23 mouse cellular contexts compared by ENCODE assay signal in genomic region chr7:134693325-134693724, GRCm38 (mm10). TPM values are rescaled to one million over a fixed set of nuclear protein-coding genes. Genes with fewer than 3 reads are reported as not detected.
DNase-seq lines count a peak whose midpoint lies in the region; ATAC-seq and TF ChIP-seq lines count a peak whose summit lies in the region.
"Had no signal": no experiment of that assay in that cellular context is flagged by ENCODE, and none has a peak within 500 bp of the region (broad histone marks: within the 10 kb centered on the region; RNA-seq: fewer than 3 reads in every experiment).

No protein-coding gene starts in this region.

- H3K27ac ChIP-seq in kidney, adult 2 months (ENCODE audit: insufficient read depth, low read depth, low read length), result peak overlapping the region; percentile 26; the same call in 1 of the 2 replicates
- peak overlapping the region; percentile 7; the same call in 1 of the 2 replicates for H3K27ac ChIP-seq in layer of hippocampus, adult 2 months
- no peak overlapping the region for H3K27ac ChIP-seq in cerebellum, adult 2 months (ENCODE audit: insufficient read depth, low read length)
- H3K27ac ChIP-seq in gastrocnemius, adult 2 months, result no peak overlapping the region
- H3K27ac ChIP-seq: embryonic facial prominence, embryonic 15.5 days; forebrain, embryonic 10.5 days; heart, adult 2 months; heart, embryonic 15.5 days; hindbrain, embryonic 10.5 days; hindbrain, embryonic 14.5 days had no signal

- no peaks in the 10 kb centered on the region for H3K36me3 ChIP-seq in kidney, adult 2 months (ENCODE audit: control insufficient read depth, insufficient read depth, low read length)
- H3K36me3 ChIP-seq: embryonic facial prominence, embryonic 15.5 days; forebrain, embryonic 10.5 days; heart, embryonic 15.5 days; hindbrain, embryonic 10.5 days had no signal

- intact Hi-C loops in gastrocnemius, adult 2 months (cut with DNase I), result no loop called here

- TF ChIP-seq CTCF in kidney, adult 2 months (conservative IDR thresholded peaks at IDR 0.05; ENCODE audit: insufficient read depth, insufficient read length, low read depth, low read length), result no peak
- no peak for TF ChIP-seq CTCF in layer of hippocampus, adult 2 months (conservative IDR thresholded peaks at IDR 0.05)
- TF ChIP-seq CTCF in cerebellum, adult 2 months (IDR thresholded peaks at IDR 0.05; ENCODE audit: borderline replicate concordance, insufficient read depth, low read depth, low read length), result no peak
- TF ChIP-seq CTCF in gastrocnemius, adult 2 months (IDR thresholded peaks at IDR 0.05), result no peak

- H3K27me3 ChIP-seq in kidney, adult 2 months (replicated peaks; ENCODE audit: control insufficient read depth, insufficient read depth, low read length), result no peaks in the 10 kb centered on the region
- H3K27me3 ChIP-seq in cerebellum, adult 2 months (ENCODE audit: control insufficient read depth, insufficient read depth, low read length), result no peaks in the 10 kb centered on the region
- H3K27me3 ChIP-seq: embryonic facial prominence, embryonic 15.5 days; heart, embryonic 15.5 days had no signal

- peak; percentile 6 for ATAC-seq in granulocyte monocyte progenitor cell, adult 5-6 weeks (replicated peaks; ENCODE audit: poor library complexity, severe bottlenecking)
- ATAC-seq: forebrain, embryonic 14.5 days had no signal

- H3K4me1 ChIP-seq in kidney, adult 2 months (ENCODE audit: control insufficient read depth, insufficient read depth, low read length), result peaks cover 23% of the 10 kb centered on the region
- H3K4me1 ChIP-seq in cerebellum, adult 2 months (ENCODE audit: control insufficient read depth, insufficient read depth, low read length), result no peaks in the 10 kb centered on the region; the same call in 1 of the 2 replicates

- no peak for TF ChIP-seq POLR2A in kidney, adult 2 months (IDR thresholded peaks at IDR 0.05; ENCODE audit: low read depth, low read length)
- TF ChIP-seq POLR2A in cerebellum, adult 2 months (IDR thresholded peaks at IDR 0.05; ENCODE audit: borderline replicate concordance, insufficient read depth, low read length), result no peak

- WGBS in kidney, adult 2 months, result 86% methylated on average over 1 of the region's 1 CpGs
- 66% methylated on average over 1 of the region's 1 CpGs for WGBS in cerebellum, adult 2 months

- no peak overlapping the region for H3K4me3 ChIP-seq in kidney, adult 2 months (ENCODE audit: insufficient read depth, low read depth, low read length)
- no peak overlapping the region for H3K4me3 ChIP-seq in layer of hippocampus, adult 2 months
- H3K4me3 ChIP-seq in cerebellum, adult 2 months (replicated peaks; ENCODE audit: insufficient read depth, low read depth, low read length), result no peak overlapping the region
- no peak overlapping the region for H3K4me3 ChIP-seq in gastrocnemius, adult 2 months
- H3K4me3 ChIP-seq: embryonic facial prominence, embryonic 15.5 days; erythroblast, embryonic 14.5 days; forebrain, embryonic 10.5 days; heart, adult 2 months; heart, embryonic 15.5 days; hindbrain, embryonic 10.5 days had no signal

- DNase-seq in kidney, adult 2 months, result no peak
- no peak for DNase-seq in kidney, postnatal 10 days
- DNase-seq in layer of hippocampus, adult 2 months (ENCODE audit: low spot score in 2 of 2), result no peak
- DNase-seq in layer of hippocampus, adult 9-11 months, result no peak
- DNase-seq in cerebellum, adult 2 months, result no peak
- DNase-seq in gastrocnemius, adult 2 months, result no peak
- DNase-seq: adrenal gland, adult 2 months; adrenal gland, postnatal 25 days; cerebellum, adult 8-10 months; cerebellum, postnatal 14 days; embryo, embryonic 11 days; gastrocnemius, postnatal 36 days; heart, adult 2 months; heart, postnatal 14 days had no signal

RNA-seq across cellular contexts. Expression of gene Dock1, which starts 22.9 kb away (rescaled TPM):
- 17.7 and 19.6 TPM in 2 replicates for polyA plus RNA-seq in kidney, adult 2 months (2012; rRNA removed)
- total RNA-seq in layer of hippocampus, adult 2 months (2021), result 10 to 100 TPM; 23.8 to 26.5 TPM
- 19.7 and 22.5 TPM in 2 replicates for total RNA-seq in granulocyte monocyte progenitor cell, adult 5-6 weeks (2014; fragmentation: Nextera tagmentation)
- 14.0 and 16.2 TPM in 2 replicates for total RNA-seq in granulocyte monocyte progenitor cell, adult 5-6 weeks (2017)
- 14.7 and 16.9 TPM in 2 replicates for polyA plus RNA-seq in cerebellum, adult 2 months (2012; rRNA removed)
- 1 to 10 TPM; 6.6 to 9.5 TPM for total RNA-seq in gastrocnemius, adult 2 months (2021)
- total RNA-seq: MEL had no signal
- polyA plus RNA-seq: erythroblast, embryonic 14.5 days had no signal

Comparison
In these comparisons a context has a peak if more than half of its experiments do, and no peak if none do; other contexts are left out.
1. H3K27ac ChIP-seq: peak in kidney, adult 2 months (single experiment) and layer of hippocampus, adult 2 months (single experiment); none in cerebellum, adult 2 months (single experiment) and gastrocnemius, adult 2 months (single experiment).